Mouse (Mus musculus): ENCODE data around the gene Zbtb17.

- TF ChIP-seq CTCF (IDR thresholded peaks at IDR 0.05; ENCODE audit: low read depth) (no peak), EP300 (optimal IDR thresholded peaks at IDR 0.05) (no peak)
These were observed 16.5 kb upstream of the Zbtb17 start for GRCm38 (mm10) chr4:141427921-141428320.

Data from stomach, postnatal 0 days (tissue).